Mouse (Mus musculus) colon, adult 2 months (tissue): ENCODE measurements around the gene Pdcd5. TPM values are rescaled to one million over a fixed set of nuclear protein-coding genes. Genes with fewer than 3 reads are reported as not detected.

Experiments
- polyA plus RNA-seq: library from polyadenylated mRNA; depleted of rRNA; stranded (reverse); fragments of >200 nt; gene quantifications from 2 replicates; pipeline ENCODE4 v1.2.3, GENCODE M21; 2012; rRNA removed

Gene Pdcd5
- 62.0 and 91.6 TPM in 2 replicates for polyA plus RNA-seq

DNA sequence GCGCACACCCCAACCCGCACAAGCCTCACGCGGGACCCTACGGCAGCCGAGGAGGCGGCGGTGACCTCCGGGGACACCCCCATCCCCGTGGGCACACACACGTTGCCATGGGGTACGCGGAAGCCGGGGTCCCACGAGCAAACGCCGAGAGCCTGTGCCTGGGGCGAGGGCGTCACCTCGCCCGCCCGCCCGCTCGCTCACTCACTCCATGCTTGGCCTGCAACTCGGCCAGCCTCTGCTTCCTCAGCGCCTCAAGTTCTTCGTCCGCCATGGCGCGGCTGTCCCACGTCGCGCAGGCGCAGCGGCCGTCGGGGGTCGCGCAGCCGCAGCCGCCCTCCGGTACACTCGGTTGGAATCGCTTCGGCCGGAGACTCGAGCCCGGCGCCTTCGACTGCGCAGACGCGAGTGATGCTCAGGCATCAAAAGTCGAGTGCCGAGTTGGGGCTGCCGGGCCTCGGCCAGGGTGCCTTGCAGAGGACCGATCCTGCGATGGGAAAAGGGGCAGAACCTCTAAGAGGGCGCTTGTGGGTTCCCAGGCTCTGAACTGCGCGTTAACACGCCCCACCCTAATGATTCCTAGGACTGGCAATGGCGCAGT lies at the start of gene Pdcd5:
Pdcd5 (minus strand) TSS at position 421 of the 598 bp plus-strand sequence.

Other genes with a start within 250 kb of the Pdcd5 start
- gene Slc7a9, start 198.7 kb downstream of the Pdcd5 start, polyA plus RNA-seq = 2.3 and 4.2 TPM in 2 replicates
- gene Tdrd12, start 109.8 kb downstream of the Pdcd5 start, polyA plus RNA-seq = 0.10 TPM in 1 of 2 replicates, not detected in the other
- gene Nudt19, start 91.2 kb downstream of the Pdcd5 start, polyA plus RNA-seq = 89.1 and 112 TPM in 2 replicates
- gene Rgs9bp, start 61.9 kb downstream of the Pdcd5 start, polyA plus RNA-seq = 0.06 and 0.08 TPM in 2 replicates
- 23.6 and 25.6 TPM in 2 replicates for gene Ankrd27, start 61.3 kb downstream of the Pdcd5 start, polyA plus RNA-seq
- 3.6 and 6.2 TPM in 2 replicates for gene Dpy19l3, start 106.9 kb upstream of the Pdcd5 start, polyA plus RNA-seq
- 5.4 and 6.2 TPM in 2 replicates for gene Zfp507, start 155.5 kb upstream of the Pdcd5 start, polyA plus RNA-seq